Mouse (Mus musculus) 3134 (cell line): ENCODE measurements around the gene Homer2.

Source experiments
- DNase-seq: peaks from one replicate; pipeline ENCODE4 v3.0.0-alpha.2; 2011; ENCODE audit warnings: low spot score; ENCODE audit not compliant: insufficient read length; ENCODE audit errors: extremely low read depth

Homer2 gene

DNA sequence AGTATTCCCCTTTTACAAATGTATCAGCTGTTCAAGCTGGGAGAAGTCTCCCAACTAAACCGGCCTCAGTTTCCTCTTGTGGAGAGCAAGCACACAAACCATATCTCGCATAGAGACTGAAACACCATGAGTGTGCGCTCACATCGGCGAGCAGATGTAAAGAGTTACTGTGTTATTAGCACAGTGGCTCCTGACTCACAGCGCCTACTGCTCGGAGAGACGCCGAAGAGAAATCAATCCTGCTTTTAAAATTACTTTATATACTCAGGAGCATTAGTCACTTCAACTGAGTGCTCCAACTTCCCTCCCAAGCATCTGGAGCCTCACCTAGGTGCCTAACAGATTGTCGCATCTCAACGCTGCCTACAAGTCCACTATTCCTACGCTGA is 1.3 kb downstream of the Homer2 start:
- DNase-seq, result no peak

DNA sequence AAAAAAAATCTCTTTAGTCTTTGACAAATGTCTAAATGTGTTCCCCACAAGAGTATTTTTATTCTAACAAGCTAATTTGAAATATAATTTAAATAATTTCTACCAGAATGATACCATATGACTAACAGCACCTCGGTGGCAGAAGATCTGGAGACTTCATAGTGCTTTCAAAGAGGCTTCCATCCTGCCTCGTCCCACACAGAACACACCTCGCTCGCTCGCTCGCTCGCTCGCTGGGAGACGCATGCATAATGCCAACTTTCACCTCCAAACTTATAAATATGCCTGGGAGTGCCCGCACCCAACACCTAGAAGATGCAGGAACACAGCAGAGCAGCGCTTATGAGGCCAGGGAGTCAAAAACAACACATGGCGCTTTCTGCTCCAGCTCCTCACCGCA is 9.0 kb downstream of the Homer2 start:
- DNase-seq, result no peak

DNA sequence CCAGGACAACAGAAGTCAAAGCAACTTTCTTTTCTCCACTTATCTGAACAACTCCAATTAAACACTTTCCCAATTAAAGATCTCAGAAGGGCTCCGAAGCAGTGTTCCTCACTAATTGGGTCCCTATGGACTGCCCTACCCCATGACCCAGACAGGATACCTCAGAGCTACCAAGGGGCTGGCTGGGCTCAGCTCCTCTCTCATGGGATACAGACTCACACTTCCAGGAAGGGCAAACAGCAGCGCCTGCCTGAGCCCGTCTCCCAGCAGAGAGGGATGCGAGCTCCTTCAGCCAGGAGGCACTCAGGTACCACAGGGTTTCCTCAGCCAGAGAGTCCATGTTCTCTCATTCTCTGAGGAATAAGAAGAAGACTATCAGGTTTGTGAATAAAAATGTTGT is 9.4 kb downstream of the Homer2 start:
- no peak for DNase-seq

DNA sequence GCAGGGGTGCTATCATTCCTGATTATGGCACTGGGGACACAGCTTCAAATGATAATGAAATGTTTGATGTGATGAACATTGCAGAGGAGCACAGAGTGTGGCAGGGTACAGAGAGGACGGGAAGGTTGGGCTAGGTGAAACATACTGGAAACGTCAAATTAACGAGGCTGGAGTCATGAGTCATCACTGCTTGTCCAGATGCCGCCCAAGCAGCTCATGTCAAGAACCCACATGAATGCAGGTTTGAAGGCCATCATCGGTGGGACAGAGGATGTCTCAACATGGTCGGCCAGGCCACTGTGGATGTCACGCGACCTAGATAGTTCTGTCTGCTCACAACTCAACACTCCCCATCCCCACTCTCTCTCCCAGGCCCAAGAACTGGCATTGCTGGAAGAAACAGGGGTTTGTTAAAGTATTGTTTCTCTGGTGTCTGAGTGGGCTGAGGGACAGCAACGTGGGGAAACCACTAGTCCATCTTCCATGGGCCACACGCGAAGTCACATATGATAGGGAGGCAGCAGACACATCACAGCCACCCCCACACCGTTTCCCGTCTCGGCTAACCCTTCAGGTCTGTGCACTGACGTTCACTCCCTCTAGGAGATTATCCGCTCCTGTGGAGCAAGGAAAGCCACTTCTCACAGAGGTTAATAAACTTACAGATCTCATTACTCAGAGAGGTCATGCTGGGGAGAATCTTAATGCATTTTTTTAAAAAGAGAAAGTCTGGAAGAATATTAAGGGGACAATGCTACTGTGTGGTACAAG is 11.4 kb downstream of the Homer2 start:
- no peak for DNase-seq

DNA sequence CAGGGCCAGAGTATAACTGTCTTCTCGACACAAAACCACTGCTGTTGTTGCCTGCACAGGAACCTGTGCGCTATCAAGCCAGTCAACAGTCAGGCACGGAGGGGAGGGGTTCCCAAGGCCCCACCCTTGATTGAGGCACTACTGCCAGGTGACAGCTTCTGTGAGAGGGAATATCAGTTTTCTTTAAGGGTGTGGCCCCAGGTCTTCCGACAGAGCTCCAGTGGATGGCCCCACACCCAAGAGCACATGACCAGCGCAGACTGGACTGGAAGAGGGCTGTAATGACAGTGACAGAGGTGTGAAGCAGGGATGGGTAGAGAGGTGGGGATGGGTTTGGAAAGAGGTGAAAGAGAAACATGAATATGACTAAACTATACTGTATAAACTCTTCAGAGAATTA is 16.3 kb downstream of the Homer2 start:
- no peak for DNase-seq

DNA sequence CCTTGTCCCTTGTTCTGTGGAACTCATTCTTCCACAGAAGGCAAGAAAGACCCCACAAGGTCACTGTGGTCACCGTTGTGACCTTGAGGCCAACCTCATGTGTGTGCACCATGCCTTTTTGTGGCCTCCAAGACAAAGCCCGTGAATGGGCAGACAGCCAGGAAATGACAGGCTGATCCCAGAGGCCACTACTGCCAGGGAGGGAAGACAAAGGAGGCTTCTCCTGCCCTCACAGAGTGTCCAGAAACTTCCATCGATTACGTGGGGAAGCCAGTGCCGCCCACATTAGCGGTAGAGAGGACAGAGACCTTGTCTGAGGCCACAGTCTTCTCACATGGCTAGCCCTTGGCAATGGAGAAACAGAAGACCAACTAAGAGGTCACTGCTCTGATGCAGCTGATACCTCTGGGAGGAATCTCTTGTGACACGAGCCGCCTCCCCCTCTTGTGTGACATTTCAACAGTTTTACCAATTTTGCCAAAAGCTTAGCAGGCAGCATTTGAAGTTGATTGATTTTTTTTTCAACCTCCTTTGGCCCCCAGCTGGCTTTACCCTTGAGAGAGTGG is 18.1 kb downstream of the Homer2 start:
- no peak for DNase-seq

DNA sequence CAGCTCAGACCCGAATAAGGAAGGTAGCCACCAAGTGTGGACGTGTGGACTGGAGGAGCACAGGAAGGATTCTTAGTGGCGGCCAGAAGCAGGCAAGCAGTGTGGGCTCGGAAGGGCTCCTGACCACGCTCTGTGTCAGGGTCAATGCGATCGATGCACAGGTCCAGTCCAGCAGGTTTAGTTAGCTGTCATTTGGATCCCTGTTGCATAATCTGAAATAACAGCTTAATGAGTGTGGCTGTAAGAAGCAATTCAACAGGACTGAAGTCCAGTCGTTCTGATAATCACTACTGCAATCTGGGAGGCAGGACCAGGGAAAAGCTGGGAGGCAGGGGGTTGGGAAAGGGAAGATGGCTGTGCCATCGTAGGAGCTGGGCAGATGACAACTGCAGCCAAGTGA is 18.9 kb downstream of the Homer2 start:
- DNase-seq, result no peak

DNA sequence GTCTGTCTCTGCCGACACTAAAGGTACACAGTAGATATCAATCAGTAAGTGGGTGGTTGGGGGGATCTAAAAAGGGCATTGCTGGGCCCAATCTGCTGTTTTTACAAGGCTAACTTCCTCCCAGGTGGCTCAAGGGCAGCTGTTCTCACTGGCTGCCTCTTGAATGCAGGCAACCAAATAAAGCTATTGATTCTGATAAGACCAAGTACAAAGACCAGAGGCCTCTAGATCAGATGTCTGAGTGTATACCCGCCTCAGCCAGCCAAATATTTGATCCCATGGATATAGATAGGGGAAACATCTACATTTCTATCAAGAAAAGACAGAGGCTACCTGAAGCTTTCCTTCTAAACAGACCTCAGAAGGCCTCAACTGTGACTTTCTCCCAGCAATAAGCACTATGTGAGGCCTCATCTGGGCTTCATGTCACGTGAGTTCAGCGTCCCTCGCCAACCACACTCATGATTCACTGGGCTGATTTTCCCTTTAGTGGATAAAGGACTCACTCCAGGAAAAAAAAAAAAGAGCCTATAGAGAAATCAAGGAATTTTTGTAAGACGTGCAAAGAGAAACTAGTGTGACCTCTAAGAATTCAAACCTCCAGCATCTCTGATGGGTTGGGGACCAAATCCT is 19.5 kb downstream of the Homer2 start:
- DNase-seq, result no peak

DNA sequence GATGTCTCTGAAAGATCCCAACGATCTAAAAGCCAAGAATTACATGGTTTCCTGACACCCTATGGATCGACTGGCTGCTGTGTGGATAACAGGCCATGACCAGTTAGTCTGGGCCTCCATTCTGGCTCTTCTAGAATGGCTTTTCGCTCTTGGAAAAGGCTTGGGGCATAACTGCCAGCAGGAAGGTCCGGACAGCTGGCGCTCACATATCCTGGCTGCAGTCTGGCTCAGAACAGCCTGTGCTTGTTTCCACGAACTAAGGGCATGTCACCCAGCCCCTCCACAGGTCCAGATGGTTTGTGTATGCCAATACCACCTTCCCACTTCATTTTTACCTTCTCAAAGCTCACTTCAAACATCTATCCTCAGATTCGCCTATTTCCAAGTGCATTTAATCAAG is 22.0 kb downstream of the Homer2 start:
- no peak for DNase-seq

DNA sequence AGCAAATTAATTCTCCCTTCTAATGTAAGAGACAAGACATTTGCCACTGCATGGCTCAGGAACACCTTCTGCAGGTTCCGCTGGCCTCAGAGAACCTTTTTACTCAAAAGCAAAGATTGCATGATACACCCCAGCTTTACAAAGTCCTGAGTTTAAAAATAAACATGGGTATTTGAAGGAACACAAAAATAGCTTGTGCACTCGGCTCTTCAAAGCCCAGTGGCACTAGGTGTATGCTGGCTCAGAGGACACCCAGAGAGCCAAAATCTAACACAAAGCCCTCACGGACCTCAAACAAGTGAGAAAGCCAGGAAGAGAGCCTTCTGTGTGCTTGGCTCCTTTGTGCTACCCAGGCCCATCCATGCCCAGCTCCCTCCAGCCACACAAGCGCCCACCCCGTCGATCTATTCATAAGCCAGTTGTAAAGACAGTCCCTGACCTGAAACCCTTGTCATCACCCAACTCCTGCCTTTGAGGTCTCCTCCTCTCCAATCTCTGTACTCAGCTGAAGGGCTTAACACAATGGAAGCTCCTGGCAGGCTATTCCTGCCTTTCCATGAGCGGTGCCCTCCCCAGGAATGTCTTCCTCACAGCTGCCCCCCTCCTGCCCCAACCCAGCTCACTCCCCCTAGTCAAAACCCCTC is 23.4 kb downstream of the Homer2 start:
- DNase-seq, result no peak

DNA sequence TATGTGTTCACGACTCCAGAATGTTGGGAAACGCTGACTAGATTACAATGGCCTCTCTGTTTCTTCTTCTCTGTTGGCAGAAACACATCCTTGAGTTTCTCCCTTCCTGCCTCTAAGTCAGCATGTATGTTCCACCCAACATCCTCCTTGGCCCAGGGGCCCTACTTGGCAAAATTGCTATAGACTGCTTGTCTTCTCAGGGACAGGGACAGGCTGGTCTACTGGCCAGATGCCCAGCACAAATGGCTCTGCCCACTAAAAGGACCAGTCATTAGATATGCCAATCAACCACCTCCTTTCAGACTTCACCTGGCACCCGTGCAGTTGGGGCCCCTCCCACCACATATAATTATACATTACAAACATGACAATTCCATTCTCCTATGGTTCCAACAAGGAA is 25.9 kb downstream of the Homer2 start:
- no peak for DNase-seq

DNA sequence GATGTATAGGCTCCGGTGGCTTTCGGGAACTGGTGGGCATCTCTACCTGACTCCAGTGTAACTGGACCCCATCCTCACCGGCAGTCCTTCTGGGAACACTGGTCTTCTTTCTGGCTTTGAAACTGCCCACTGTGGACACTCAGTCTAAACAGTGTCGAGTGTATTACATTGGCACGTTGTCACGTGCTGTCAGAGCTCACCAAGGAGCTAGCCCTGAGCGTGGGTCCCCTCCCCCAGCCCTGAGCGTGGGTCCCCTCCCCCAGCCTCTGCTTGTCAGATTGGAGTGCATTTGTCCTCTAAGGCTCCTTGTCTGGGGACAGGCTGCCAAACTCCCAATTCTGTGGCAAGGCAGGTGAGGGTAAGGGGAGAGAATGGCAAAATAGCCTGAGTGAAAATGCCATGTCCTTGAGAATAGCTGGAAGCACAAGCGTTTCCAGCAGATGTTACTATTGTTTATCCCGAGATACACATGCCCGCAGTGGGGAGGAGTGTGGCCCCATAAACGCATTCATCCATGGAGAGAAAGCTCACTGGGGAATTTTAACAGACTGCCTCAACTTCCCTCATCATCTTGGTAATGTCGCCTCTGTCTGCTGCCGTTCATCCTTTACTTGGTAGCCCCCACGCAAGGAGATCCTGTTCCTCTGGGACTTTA is 33.8 kb downstream of the Homer2 start:
- DNase-seq, result no peak

DNA sequence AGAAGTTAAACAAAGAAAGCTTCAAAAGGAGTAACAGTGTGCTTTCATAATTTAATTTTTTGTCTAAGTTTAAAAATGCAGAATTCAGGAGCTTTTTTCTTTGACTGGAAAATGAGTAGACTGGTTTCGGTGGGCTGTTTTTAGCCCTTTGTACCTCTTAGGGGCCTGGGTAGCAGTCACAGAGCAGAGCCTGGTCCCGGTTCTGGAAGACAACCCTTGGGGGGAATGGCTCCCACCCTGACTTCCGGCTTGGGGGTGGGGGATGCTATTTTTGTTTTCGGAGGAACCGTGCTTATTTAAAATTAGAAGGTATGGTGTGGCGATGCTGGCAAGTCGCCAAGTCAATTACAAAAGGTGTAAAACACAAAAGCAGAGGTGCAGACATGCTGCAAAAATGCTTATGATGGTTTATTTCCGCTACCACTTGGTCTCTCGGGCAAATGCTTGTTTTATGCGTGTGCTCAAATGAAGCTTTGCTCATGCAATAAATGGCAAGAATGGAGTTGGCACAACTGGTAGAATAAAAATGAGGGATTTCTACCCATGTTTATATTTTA is 34.5 kb downstream of the Homer2 start:
- no peak for DNase-seq

DNA sequence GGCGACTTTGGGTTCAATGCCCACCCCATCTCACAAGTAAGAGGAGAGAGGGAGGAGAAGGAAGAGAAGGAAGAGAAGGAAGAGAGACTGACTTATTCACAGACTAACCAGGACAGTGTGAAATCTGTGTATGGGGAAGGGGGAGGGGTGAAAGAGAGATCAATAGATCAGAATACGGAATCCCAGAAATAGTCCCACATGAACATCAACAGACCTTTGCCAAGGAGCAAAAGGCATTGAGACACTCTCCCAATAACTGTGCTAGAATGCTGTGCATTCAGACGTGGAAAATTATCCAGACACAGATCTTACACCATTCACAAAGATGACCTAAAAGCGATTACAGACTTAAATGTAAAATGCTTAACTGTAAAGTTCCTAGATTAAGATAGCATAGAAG is 40.2 kb downstream of the Homer2 start:
- DNase-seq, result no peak

DNA sequence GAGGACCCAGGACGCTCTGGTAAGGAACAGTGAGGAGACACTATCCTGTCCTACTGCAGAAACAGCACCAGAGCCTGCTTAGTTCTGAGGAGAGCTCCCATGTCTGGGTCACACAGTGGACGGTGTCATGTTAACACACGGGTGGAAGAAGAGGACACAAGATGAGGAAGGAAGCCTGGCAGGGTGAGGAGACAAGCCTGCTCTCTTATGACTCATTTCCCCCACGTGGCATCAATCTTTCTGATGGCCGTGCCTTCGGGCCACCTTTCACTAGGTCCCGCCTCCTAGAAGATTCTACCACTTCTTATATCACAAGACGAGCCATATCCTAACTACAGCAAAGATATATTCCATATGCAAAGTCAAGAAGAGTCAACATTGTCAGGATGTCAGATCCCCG is 40.7 kb downstream of the Homer2 start:
- DNase-seq, result no peak

DNA sequence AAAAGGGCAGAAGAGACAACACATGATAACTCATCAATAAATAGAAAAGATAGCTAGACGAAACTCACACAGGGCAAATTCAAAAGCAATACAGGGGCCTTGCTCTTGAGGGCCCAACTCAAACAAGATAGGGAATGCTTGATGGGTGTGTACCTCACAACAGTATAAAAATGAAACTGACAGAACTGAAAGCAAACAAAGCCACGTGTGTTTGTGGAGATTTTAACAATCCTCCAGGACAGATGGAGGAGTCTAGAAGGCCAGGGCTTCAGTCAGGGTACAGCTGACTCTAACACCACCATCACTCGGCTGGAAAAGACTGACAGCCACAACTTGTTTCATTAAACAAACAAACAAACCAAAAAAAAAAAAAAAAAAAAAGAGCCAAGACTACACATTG is 44.3 kb downstream of the Homer2 start:
- no peak for DNase-seq

DNA sequence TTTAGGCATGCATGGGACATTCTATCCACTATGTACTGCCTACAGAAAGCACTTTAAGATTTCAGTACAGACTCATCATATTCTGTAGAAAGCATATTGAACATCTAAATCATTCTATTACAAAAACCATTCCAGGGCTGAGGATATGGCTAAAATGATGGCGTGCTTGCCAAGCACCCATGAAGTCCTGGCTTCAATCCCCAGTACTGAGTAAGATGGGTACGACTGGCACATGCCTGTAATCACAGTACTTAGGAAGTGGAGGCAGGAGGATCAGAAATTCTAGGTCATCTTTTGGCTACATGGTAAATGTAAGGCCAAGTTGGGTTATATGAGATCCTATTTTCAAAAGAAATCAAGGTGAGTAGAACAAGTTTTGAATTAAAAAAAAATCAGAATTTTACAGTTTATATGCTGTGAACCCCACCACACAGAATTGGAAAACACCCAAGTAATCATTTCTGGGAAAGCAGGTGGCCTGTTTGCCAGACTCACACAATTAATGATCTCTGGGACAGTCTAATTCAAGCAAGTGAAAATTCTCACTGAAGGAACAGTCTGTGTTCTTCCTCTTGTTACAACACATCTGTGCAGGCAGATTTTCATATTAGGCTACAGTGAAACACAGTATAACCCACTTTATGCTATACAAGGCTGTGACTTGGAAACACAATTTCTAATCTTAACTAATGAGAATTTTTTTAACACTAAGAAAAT is 49.5 kb downstream of the Homer2 start:
- DNase-seq, result no peak

DNA sequence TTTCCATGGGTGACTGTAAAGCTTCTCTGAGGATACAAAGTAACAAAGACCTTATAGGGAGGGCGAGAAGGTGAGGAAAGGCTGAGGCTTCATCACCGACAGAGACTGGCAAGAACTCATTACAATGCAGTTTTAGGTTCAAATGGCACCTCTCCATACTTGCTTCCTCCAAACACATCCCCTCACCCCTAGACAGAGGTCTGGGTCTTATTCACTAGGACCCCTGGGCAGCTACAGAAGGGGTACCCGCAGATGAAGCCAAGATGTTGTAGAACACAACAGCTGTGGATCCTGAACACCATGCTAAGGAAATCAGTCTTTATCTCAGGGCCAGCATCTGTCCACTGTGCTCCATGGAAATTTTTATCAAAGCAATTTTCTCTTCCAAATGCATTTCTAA is 50.3 kb downstream of the Homer2 start:
- no peak for DNase-seq

DNA sequence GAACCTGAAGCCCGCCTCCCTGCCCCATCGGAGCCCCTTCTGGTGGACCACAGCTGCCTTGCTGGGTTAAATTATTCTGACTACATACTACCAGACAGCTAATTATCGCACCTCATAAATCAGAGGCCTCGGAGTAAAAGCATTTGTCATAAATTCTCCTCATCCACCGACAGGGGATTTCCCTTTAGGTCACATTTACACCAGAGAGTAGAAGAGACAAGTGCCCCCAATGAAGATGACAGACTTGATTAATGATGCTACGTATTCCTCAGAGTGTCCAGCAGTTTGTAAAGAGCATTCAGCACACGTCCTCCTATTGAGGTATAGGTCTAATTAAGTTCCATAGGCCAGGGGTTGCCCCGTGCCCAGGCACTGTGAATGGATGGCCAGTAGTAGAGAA is 50.7 kb downstream of the Homer2 start:
- no peak for DNase-seq

DNA sequence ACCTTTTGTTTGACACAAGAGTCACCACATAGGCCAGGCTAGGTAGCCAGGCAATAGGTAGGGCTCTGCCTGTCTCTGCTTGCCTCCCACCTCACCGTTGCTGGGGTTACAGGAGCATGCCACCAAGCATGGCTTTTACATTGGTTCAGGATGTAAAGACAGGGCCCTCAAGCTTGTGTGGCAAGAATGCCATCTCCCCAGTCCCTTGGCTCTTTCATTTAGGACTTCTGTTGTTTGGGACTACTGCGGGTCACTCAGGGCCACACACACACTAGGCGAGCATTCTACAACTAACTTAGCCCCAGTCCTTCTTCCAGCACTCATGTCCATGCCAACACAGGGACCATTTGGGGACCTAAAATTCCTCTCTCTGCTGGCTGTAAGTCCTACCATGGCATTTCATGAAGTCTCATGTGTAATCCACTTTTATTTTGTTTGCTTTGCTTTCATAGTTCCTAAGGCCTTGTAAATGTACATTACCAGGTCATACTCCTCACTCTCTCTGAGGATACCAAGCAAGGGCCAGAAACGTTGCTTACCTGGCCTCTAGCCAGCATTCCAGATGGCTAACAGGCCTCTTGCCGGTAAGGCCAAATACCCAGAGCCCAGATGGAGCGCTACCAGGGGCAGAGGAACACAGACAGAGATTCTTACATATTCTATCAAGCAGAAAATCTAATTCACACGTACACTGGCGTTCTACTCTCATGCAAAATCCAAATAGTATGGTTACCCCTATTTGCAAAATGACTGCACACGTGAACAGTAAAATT is 52.2 kb downstream of the Homer2 start:
- no peak for DNase-seq
